Mouse (Mus musculus): Measurements from ENCODE around the gene Gm13030. TPM values are rescaled to one million over a fixed set of nuclear protein-coding genes. Genes with fewer than 3 reads are reported as not detected.

Gene Gm13030
- total RNA-seq (2023), result not detected in 2 replicates

GRCm38 (mm10) chr4:138873864-138874263, at the start of gene Gm13030:
Gene Gm13030, minus strand, starts transcription at chr4:138873964.

DNA sequence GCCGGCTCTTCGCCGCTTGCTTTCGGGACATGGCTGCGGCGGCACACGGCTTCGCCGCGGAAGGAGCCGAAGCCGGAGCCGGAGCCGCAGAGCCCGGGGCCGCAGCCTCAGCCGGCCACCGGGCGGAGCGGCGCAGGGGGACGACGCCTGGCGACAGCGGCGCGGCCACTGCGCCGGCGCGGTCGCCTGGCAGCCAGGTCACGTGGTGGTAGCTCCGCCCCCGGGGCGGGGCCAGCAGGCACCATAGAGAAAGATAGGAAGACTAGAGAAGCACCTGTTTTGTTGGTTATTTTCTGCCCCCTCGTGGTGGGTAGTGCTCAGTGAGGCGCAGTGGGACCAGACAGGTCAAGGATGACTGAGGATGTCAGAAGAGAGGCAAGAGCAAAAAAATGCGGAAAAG, 40.0 kb upstream of the Gm13030 start, which contains the start of gene Otud3:
TSS of gene Otud3 (minus strand) at position 149 of the 400 bp plus-strand sequence.

GRCm38 (mm10) chr4:138877731-138878130, 4.0 kb upstream of the Gm13030 start, which contains the start of gene Pla2g2e:
Gene Pla2g2e, plus strand, starts transcription at chr4:138877942.

DNA sequence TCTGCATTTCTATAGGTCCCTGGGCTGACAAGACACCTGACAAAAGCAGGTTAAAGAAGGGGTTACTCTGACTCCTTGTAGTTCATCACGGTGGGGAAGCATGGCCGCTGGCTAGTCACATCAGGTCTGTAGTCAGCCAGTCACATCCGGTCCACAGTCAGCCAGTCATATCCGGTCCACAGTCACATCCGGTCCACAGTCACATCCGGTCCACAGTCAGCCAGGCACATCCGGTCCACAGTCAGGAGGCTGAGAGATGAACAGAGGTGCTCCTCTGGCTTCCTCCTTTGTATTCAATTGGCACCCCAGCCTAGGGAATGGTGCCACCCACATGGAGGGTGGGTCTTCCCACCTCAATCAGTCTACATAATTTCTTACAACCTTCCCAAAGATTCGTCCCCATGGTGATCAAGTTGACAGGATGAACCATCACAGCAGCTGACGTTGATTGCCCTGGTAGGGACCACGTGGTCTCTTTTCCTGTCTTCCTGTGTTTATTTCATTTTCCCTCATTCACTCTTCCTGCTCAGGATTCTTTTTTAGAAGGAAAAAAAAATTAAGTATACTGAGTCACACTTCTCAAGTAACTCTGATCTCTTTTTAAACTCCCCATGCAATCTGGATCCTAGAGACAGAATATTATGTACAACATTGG, 10.3 kb downstream of the Gm13030 start, which contains the start of gene Pla2g5:
TSS of gene Pla2g5 (minus strand) at position 139 of the 655 bp plus-strand sequence.

Other genes with a start within 250 kb of the Gm13030 start
- not detected in 2 replicates for gene Vwa5b1, start 238.1 kb downstream of the Gm13030 start, total RNA-seq (2023)
- not detected in 2 replicates for gene Pla2g2c, start 149.2 kb downstream of the Gm13030 start, total RNA-seq (2023)
- gene Ubxn10, start 136.8 kb downstream of the Gm13030 start, total RNA-seq (2023), result not detected in 2 replicates
- not detected in 2 replicates for gene Pla2g2f, start 116.3 kb downstream of the Gm13030 start, total RNA-seq (2023)
- gene Pla2g2d, start 98.2 kb downstream of the Gm13030 start, total RNA-seq (2023), result not detected in 2 replicates
- gene Pla2g5, start 10.5 kb downstream of the Gm13030 start, total RNA-seq (2023), result not detected in 2 replicates
- gene Pla2g2e, start 4.0 kb upstream of the Gm13030 start, total RNA-seq (2023), result not detected in 2 replicates
- 19.9 and 25.1 TPM in 2 replicates for gene Otud3, start 40.0 kb upstream of the Gm13030 start, total RNA-seq (2023)
- gene Rnf186, start 93.1 kb upstream of the Gm13030 start, total RNA-seq (2023), result not detected in 2 replicates
- 8.0 and 9.8 TPM in 2 replicates for gene Tmco4, start 98.9 kb upstream of the Gm13030 start, total RNA-seq (2023)
- gene Htr6, start 201.6 kb upstream of the Gm13030 start, total RNA-seq (2023), result not detected in 2 replicates
- 0.43 TPM in 1 of 2 replicates, not detected in the other for gene Nbl1, start 219.0 kb upstream of the Gm13030 start, total RNA-seq (2023)

Data from neutrophil, adult 65 days (primary cell).